Mouse (Mus musculus): ENCODE data around the gene Ccdc180.

DNA sequence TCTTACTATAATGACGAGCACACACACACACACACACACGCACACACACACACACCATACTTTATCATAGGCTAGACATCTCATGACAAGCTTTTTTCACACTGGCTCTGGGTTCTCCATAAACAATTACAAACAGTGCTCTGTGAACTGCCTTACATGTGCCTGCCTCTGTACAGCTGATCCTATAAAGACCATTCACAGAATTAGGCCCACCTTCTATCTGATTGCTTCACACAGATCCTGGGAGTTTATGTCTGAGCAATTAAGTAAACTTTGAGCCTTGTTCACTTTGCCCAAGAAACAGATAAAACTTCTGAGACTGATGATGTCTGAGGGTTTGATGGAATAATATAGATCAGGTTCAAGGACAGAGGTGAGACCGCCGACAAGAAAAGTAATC, 21.8 kb downstream of the Ccdc180 start:
- no peak for TF ChIP-seq GATA1 (IDR thresholded peaks at IDR 0.05; ENCODE audit: borderline replicate concordance, low read length)
- no peak for TF ChIP-seq FLI1 (IDR thresholded peaks at IDR 0.05; ENCODE audit: low read length)
